Mouse (Mus musculus) frontal cortex, adult (tissue): ENCODE measurements around the gene Ccpg1.

ENCODE experiments used
- ATAC-seq: cut with Nextera tagmentation; 2 replicates; pipeline ENCODE4 v1.9.2; 2017; ENCODE audit warnings: mild to moderate bottlenecking, moderate library complexity, mixed read lengths; ENCODE audit not compliant: low TSS enrichment

Gene Ccpg1

DNA sequence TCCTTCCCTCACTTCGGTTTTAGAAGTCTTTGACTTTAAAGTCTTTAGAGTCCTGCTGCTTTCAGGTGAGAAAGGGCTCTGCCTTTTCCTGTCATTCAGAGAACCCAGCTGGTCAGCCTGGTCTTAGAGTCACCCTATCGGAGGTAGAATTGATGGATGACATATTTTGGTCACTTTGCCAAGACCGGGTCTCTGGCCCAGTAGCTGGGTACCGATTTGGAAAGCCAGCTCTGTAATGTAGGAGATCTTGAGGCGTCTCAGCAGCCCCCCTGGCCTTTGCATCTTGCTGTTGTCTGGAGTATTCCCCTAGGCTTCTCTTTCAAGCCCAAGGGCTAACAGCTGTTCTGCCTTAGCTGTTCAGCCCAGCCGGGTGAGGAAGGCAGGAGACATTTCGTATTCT lies 60.0 kb downstream of the Ccpg1 start:
- peak; percentile 22; the same call in 1 of the 2 replicates for ATAC-seq

DNA sequence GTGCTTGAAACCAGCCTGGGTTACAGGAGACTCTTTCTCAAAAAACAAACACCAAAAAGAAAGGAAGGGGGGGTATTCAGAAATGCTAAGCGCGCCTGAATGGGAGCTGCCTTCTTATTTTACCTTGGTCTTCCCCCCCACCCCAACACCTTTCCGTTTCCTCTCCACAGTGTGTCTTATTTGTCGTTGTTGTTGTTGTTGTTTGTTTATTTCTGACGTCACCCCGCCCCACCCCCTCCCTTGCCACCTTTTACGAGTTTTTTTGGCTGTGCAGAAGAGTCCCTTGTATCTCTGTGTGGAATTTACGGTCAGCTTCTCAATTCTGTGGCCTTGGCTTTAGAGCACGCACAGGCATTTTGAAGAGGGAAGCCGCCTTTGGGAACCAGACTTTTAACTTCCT lies 60.5 kb downstream of the Ccpg1 start:
- ATAC-seq: no peak

DNA sequence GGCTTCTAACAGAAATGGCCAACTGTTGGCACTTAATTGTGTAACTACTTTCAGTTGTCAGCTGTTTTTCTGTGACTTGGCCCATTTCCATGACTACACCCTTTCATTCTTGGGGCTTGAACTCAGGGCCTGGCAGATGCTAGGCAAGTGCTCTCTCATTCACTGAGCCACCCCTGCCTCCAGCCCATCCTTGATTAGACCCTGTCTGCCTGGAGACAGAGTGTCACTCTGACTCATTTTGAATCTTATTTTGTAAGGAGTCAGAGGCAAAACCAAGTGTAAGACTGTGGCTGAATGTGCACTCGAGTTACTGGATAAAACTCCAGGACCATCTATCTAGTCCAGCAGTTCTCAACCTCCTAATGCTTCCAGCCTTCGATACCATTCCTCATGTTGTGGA lies 62.7 kb downstream of the Ccpg1 start:
- no peak for ATAC-seq

DNA sequence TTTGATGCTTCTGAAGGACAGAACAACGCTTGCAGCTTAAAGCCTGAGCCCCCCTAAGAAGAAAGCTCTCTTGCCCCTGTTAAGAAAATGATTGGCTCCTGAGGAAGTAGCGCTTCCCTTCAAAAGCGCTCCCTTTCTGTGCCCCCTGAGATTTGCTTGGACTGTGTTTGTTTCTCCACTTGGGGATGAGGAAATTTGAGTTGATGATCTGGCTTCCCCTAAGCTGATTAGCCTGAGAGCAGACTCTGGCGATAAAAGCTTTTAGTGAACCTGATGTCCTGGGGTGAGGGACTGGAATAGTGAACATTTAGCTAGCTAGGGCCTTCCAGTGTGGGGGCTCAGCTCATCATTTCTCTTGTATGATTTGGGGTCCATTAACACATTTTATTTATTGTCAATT lies 63.7 kb downstream of the Ccpg1 start:
- ATAC-seq: no peak

DNA sequence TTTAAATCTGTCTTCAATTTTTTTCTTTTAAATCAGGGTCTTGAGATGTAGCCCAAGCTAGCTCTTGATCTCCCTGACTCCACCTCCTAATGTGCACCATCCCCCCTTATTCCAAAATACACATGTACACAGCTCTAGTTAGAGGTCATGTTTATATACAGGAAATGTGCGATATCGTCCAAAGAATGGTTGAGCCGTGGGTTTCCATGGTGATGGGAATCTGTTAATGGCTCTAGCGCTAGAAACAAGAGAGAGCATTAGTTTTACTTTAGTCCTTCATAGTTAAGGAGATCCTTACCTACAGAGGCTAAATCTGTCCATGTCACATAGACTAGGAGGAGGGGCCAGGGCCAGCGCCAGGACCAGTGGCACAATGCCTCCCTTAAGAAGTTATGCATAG lies 64.6 kb downstream of the Ccpg1 start:
- ATAC-seq: no peak

DNA sequence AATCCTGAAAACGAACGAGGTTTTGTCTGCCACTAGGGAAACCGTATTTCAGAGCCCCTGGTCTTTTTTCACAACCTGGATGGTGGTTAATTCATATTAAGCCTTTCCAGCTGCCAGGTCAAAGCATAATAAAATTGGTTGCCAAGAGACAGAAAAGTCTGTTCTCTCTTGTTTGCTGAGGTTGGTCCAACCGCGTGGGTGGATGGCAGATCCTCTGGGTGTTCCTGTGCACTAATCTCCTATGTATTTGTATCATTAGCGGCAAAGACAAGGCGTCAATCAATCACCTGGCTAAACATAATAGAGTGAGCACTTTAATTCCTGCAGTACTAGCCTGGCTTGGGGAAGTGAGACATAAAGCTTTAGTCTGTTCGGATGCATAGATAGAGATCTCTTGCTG lies 65.4 kb downstream of the Ccpg1 start:
- ATAC-seq: no peak

DNA sequence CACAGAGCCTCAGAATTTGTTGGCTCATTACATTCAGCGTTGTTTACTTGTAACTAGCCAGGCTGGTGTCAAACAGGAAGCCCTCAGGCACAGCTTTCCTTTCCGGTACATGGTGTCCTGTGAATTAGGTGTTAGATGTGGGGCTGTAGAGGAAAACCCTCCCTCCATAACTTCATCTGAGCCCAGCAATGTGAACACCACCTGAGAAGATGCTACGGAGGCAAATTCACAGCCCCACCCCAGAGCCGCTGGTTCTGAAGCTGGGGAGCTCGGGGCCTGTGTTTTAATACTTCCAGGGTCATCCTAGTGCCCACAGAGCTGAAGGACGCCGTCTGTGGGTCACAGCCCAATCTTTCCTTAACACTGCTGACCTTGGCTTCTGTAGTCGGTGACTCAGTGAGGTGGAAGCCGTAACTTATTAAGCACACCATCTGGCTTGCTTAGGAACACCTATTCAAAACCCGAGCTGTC lies 70.2 kb downstream of the Ccpg1 start:
- no peak for ATAC-seq

DNA sequence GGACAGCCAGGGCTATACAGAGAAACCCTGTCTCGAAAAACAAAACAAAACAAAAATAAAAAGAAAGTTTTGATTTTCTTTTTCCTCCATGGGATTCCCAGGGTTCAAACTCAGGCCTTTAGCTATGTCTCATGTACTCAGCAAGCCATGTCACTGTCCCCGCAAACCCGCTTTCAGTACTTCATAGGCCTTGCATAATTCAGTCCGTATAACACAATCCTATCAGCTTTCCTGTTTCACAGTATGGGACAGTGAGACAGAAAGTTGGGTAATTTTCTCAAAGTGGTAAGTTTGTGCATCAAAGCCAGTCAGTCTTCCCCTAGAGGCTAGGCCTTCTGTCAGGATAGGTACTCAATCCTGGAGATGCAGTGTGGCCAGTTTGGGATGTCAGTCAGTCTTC lies 74.0 kb downstream of the Ccpg1 start:
- ATAC-seq: no peak

DNA sequence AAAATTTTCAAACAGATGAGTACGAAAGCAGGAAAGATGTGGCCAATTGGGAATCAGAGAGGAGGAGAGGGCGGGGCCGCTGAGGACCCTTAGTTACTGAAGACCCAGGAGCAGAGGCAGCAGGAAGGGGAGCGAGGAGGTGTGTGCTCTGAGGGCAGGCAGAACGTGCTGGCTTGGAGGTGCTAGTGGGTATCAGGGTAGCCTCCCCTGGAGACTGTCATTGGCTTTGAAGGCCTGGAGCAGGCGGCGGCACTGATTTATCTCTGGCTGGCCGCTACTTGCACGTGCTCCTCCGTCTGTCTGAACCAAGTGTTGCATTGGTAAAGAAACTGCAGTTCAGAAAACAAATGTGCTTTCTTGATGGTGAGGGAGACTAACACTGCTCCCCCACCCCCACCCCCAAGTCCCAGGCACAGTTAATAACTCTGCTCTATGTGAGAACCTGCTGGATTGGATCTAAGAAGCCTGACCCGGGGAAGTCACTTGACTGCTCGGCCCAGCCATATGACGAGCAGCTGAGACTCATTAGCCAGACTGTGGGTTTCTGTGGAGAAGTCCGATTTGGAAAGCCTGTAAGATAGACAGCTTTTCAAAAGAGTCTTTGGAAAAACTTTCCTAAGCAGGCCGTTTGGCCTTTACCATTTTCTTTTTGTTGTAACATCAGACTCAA lies 78.5 kb downstream of the Ccpg1 start:
- no peak for ATAC-seq
